Mouse (Mus musculus): ENCODE data around the gene Sema4b.
A peak's percentile ranks its signal among the peaks of the same experiment; 100 is the strongest.

The Sema4b gene

DNA sequence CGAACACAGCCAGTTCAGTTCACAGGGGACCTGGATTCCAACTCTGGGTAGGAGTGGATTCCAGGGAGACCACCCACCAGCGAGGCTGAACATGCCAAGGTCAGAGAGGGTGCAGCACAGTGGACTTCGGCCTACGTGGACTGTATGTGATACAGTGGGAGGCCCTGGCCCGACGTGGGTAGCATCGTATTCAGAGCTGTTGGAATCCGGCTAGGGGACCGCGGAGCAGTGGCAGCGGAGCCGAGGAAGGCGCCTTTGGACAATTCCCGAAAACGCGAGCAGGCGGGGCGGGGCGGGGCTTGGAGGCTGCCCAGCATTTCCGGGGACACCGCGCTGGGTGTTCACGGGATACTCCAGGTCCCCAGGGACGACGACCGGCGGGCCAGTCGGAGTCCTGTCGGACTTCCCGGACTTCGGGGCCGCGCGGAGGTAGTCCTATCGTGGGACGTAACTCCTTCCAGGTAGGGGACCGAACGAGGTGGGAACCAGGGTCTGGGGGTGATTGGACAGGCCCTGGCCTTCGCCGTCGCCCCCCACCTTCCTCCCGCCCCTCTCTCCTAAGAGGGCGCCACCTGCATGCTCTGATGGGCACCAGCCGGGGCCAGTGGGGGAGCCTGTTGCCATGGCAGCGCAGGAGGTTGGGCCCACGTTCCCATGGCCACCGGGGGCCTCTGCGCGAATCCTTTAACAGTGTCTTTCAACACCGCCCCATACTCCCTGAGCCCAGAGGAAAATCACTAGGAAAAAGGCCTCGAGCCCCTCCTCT lies at the start of gene Sema4b:
TSS of gene Sema4b (plus strand) at position 311 of the 766 bp plus-strand sequence.
- peak; percentile 84 to 97 for DNase-seq (ENCODE audit: low spot score in 2 of 2)

DNA sequence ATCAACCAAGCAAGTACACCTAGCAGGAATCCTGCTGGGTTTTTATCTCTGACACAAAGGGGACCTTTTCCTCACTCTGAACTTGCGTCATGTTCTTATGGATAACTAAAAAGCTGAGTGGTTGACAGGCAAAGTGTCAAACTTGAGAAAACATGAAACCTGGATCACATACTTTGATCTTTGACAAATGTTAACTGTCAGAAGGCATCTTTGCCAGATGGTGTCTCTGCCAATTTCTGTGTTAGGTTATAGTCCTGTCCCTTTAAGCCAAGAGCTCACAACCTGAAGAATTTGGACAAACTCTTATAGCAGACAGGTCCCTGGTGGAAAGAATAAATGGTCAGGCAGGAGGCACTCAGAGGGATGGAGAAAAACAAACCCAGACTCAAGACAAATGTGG lies 48.3 kb upstream of the Sema4b start:
- DNase-seq (ENCODE audit: low spot score in 2 of 2), result no peak

DNA sequence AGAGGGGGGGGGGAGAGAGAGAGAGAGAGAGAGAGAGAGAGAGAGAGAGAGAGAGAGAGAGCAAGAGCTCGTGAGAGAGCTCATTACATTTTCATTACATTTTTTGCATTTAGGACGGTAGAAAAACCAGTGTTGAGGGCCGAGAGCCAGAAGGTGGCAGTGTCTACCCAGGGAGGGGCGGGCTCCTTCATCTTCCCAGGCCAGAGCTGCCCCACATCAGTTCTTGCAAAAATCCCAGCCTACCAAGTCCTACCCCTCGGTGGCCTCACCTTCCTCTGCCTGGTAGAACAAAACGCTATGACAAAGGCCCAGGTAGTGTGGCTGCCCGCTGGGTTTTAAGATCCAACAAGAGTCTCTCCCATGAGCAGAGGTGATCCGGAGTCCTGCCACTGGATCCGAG lies 45.8 kb upstream of the Sema4b start:
- DNase-seq (ENCODE audit: low spot score in 2 of 2), result peak; percentile 62 to 65

DNA sequence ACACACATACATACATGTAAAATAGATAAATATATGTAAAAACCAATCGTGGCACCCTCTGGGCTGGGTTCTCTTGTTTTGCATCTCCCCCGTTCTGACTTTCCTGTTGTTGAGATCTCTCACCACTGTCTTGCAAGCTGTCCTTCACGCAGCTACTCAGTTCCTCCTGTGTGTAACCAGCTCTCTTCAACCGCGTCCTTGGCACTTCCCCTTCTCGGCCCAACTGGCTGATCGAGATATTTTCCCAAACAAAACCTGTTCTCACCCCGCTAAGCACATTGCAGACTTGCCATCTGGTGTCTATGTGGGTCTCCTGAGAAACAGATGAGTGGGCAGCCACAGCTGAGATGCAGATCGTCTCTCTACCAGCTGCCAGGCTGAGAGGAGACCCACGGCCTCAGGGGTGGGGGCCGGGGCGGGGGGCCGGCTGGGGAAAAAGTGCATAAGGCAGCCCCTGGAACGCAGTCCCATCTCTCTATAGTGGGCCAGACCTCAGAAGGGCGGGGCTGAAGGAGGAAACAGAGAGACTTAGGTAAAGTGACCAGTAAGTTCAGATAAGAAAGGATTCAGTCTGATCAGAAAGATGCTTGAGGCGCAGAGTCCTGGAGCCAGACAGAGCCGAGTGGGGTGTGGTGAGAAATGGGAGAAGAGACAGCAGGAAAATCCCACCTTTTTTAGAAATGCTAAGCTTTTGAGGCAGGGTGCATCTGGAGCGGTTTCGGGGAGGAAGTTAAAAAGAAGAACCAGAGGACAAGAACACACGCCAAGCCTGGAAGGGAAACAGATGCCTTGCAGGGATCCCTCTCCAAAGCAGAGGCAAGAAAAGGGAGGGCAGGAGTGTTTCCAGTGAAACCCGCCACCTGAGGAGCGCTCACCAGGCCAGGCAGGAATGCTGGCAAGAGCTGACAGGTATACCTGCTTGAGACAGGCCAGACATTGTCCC lies 43.0 kb upstream of the Sema4b start:
- DNase-seq (ENCODE audit: low spot score in 2 of 2), result peak; percentile 25 to 30

DNA sequence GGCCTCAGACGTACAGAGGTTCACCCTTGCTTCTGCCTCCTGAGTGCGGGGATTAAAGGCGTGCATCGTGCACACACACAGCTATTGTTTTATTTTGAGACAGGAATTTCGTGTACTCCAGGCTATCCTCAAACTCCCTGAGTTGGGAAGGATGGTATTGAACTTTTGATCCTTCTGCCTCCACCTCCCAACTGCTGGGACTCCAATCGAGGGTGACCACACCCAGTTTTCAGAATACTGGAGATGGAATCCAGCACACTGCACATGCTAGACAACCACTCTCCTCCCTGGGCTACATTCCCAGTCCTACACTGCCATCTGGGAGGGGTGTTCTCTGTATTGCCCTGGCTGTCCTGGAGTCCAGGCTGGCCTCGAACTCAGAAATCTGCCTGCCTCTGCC lies 41.9 kb upstream of the Sema4b start:
- no peak for DNase-seq (ENCODE audit: low spot score in 2 of 2)

DNA sequence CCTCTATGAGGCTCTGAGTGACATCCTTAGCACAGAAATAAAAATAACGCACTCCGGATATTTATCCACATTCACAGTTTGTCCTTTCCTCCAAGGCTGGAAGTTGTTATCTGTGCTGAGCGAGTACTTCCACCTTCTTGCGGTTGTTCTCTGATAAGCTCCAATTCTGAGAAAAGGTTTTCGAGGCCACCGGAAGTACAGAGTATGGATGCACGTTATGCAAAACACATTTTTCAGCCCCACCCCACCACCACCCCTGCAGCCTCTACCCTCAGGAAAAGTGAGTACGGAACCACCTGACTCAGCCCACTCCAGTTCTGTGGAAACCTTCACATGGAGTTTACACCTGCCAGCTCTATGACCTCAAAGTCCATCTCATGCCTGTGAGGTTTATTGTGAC lies 40.6 kb upstream of the Sema4b start:
- no peak for DNase-seq (ENCODE audit: low spot score in 2 of 2)

DNA sequence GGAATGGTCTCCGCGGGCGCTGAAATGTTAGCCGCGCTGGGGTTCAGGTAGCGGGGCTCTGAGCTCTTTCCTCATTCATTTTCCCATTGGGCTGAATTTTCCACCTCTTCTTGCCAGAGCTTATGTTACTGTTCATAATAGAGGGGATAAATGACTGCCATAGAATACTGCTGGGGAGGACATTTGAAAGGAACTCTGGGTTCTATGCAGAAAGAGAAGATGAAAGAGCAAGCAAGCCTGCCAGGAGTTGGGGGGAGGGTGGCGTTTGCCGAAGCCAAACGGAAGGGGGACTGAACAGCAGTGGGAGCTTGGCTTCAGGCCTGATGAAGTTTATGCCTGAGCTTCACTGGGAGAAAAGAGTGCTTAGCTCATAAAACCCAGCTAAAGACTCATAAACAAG lies 37.3 kb upstream of the Sema4b start:
- no peak for DNase-seq (ENCODE audit: low spot score in 2 of 2)

DNA sequence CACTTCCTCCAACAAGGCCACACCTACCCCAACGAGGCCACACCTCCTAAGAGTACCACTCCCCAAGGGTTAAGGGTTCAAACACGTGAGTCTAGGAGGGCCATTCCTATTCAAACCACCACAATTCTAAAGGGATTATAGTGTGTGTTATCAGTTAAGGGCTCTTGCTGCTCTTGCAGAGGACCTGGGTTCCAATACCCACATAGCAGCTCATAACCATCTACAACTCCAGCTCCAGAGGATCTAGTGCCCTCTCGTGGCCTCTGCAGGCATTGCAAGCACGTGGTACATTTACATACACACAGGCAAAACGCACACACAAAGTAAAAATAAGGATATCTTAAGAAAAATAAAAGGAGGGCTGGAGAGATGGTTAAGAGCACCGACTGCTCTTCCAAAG lies 34.5 kb upstream of the Sema4b start:
- DNase-seq (ENCODE audit: low spot score in 2 of 2), result no peak

DNA sequence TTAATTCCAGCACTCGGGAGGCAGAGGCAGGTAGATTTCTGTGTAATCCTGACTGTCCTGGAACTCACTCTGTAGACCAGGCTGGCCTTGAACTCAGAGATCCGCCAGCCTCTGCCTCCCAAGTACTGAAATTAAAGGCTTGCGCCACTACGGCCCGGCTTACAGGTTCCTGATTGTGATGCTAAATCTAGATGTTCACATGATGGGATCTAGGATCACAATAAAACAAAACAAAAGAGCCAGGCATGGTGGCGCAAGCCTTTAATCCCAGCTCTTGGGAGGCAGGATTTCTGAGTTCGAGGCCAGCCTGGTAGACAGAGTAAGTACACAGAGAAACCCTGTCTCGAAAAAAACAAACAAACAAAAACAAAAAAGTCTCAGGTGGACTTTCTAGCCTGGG lies 33.9 kb upstream of the Sema4b start:
- DNase-seq (ENCODE audit: low spot score in 2 of 2), result no peak

DNA sequence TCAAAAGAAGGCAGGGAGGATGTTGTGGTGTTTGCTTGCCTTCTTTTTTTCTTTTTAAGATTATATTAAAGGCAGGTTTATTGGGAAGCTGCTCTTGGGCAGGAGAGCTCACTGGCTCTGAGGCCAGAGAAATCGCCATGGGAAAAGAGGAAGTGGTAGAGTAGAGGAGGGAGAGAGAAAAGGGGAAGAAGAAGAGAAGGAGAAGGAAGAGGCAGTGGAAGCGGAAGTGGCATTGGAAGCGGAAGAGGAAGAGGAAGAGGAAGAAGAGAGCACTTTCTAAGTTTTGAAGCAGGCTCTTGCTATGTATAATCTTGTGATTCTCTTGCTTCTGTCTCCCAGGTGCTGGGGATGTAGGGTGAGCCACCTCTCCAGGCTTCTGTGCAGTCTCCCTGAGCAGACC lies 32.0 kb upstream of the Sema4b start:
- no peak for DNase-seq (ENCODE audit: low spot score in 2 of 2)

DNA sequence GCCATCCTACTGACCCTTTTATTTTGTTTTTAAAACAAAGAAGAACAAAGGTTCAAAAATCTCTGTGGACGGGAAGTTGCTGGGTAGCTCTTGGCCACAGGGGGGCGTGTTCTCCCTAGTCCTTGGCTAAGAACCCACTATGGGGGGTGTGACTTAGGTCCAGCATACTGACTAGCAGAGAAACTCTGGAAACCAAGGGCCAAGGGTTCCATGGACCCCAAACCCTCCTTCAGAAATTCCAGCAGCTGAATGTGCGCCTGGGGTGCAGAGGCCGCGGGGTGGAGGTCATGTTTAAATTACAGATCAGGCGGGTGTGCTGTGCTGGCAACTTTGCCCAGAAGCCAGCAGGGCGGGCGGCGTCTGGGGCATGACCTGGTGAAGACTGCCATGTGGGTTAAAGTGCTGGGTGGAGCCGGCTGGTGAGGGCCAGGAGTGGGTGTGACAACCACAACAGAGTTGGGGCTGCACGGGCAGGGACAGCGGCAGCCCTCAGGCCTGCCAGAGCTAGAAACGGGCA lies 29.9 kb upstream of the Sema4b start:
- DNase-seq (ENCODE audit: low spot score in 2 of 2), result peak; percentile 77 to 84

DNA sequence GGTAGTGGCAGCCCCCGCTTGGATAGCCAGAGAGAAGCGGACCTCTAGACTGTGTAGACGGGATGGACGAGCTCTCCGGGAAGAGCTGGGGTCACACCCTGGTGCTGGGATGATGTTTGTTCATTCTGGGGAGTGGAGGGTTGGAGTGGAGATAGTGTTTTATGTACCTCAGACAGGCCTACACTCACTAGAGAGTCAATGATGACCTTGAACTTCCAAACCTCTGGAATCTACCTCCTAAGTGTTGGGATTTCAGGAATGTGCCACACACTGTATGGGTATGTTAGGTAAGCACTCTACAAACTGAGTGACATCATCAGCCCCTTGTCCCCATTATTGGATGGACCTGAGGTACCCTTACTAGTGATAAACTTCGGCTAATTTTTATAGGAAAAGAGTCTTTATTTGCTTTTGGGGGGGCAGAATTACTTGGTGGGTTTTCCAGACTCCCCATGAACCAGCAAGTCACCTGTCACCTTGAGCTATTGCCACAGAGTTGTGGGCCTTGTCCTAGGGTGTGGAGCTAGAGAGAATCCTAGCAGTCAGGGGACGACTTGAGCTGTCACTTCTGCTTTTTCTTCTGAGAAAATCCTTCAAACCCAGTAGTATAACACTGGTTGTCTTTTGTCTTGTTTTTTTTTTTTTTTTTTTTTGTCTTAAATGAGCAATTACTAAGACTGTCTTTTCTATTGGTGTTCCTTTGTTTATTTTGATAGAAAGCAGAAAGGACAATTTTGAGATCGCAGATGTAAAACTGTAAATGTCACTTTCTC lies 28.0 kb upstream of the Sema4b start:
- no peak for DNase-seq (ENCODE audit: low spot score in 2 of 2)

DNA sequence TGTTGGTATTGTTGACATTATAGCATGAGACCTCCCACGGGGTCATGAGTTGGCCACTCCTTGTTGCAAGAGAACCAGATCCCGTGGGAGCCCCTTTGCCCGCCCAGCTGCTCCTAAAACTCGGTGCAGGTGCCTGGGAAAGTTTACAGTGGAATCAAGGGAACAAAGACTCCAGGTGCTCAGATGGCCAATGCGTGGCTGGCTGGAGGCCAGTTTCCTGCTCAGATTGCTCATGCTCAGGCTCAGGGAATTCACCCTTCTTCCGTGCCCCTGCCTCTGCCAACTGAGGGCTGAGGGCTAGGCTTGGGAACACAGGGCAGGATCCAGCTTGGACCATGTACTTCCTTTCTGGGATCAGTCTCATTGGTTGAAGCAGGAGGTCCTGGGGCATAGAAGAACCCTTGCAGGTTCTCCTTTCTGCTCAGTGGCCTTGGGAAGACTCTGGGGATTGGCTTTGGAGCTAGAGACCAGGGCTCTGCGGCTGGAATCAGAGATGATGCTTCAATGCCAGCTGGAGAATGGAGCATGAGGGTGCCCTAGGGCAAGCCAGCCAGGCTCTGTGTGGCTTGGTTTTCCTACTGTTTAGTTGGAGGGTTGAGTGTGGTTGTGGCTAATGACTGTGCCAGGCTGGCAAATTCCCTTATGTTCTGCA lies 26.2 kb upstream of the Sema4b start:
- peak in 1 of 2 experiments; percentile 20 for DNase-seq (ENCODE audit: low spot score in 2 of 2)

DNA sequence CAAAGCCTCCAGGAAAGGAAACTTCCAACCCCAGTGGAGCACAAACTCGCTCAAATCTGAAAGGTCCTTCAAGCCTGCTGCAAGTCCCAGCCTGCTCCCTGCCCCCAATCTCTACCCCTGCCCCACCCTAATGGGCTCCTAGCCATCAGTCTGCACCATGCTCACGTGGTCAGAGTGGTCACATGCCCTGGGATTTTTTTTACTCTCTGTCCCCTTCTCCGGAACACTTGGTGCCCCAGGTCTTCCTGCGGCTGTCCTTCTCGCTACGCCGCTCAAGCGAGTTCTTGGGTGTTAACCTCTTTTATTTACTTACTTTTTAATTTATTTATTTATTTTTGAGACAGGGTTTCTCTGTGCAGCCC lies 25.7 kb upstream of the Sema4b start:
- DNase-seq (ENCODE audit: low spot score in 2 of 2), result peak; percentile 67 to 85

DNA sequence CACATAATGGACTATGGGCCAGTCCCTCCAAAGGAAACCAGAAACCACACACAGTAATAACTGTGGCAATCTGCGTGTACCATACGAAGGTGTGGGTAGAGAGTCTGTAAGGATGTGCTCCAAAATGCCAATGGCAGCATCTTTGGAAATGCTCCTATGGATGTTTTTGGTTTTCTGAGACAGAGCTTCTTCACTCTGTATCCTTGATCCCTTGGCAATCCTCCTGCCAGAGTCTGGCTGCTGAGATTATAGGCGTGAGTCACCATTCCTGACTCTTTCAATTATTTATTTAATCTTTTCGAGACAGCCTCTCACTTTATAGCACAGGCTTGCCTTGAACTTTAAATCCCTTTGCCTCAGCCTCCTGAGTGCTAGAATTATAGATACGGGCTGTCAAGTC lies 21.2 kb upstream of the Sema4b start:
- no peak for DNase-seq (ENCODE audit: low spot score in 2 of 2)

DNA sequence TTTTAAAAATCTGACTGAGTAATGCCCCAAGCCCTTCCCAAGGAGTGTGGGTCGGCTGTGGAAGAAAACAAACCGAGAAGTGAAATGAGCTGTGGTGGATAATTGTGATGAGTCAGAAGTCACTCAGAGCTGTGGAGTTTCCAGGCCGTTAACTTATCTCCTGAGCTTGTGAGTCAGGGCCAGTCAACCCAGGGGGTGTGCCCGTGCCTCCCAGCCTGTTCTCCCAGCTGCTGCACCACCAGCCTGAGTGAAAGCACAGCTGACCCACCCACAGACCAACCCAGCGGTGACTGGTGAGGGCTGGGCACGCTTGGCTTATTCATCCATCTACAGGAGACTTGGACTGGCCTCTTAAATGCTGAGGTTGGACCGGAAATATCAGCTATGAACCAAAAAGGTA lies 19.9 kb upstream of the Sema4b start:
- DNase-seq (ENCODE audit: low spot score in 2 of 2), result peak in 1 of 2 experiments; percentile 88

DNA sequence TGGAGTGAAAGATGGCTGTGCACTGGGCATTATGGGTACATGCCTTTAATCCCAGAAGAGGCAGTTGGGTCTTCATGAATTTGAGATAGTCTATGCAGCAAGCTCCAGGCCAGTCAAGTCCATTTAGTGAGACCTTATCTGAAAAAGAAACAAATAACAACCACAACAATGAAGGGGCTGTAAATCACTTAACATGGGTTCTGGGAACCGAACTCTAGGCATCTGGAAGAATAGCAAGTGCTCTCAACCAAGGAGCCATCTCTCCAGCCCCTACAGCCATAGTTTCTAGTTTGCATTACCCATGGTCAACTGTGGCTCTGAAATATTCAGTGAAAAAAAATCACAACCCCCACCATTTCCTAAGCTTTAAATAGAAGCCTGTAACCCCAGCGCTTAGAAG lies 16.8 kb upstream of the Sema4b start:
- DNase-seq (ENCODE audit: low spot score in 2 of 2), result no peak

DNA sequence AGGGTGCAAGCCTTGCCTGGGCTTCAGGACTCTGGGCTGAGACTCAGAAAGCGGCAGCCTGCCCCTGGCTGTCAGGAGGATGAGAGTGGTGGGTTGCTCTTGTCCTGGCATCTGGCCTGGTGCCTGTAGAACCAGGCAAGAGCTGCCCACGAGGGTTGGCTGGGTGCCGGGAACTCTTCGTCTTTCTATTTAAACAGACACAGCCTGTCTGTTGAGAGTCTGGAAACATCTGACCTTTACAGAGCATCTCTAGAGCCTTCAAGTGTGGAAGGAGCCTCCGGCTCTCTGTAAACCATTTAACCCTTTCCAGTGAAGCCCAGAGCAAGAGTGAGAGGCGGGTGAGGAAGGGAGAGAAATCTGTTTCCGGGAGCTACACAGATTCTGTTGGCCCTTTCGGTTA lies 15.3 kb upstream of the Sema4b start:
- no peak for DNase-seq (ENCODE audit: low spot score in 2 of 2)

DNA sequence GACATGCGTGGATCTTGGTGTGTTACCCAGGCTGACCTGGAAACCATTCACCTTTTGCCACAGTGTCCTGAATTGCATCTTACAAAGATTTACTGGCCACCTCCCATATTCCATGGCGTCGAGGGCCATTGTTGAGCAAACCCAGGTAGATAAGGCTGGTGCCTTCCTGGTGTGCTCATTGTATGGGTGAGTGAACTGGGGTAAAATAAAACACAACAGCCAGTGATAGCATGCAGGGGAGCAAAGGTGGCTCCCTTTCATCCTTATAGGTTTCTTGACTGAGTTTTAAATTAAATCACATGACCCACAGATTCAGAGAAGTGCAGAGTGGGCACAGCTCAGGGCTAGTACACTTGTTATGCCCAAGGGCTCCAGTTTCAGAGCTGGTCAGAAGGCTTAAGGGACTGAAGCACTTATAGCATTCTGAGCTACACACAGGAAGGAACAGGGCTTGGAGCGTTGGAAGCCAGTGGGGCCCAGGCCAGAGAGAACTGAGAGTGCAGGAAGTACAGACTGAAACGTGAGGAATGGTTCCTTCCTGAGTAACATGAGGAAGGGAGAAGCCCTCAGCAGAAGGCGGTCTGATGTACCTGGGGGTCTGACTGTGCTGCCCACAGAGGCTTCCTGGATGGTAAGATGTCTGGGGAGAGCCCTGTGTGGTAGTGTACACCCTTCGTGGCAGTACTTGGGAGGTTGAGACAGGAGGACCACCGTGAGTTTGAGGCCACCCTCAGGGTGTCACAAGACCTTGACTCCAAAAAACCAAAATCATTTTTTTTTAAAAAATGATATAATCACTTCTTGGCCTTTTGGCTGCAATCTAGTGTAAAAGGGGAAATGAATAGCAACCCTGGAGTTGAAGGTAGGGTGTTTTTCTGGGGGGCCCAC lies 14.3 kb upstream of the Sema4b start:
- DNase-seq (ENCODE audit: low spot score in 2 of 2), result no peak

DNA sequence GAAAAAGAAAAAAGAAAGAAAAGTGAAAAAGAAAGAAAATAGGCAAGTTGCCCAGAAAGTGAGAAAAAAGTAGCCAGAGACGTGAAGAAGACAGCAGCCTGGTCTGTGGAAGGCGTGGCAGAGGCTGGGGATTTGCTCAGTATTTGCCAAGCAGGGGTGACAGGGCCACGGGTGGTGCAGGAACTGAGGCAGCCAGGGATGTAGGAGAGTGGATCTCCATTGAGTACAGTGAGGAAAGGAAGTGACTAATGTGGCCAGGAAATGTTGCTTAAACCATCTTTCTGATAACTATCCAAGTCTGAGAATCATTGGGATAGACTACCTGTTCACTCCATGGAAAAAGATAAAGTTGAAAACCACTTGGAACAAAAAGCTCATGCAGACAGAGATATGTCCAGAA lies 10.5 kb upstream of the Sema4b start:
- DNase-seq (ENCODE audit: low spot score in 2 of 2), result no peak

Measured in urinary bladder, adult 18-20 months (tissue).